Mouse (Mus musculus) heart, postnatal 36 days (tissue): ENCODE data around the gene 4921501E09Rik. TPM values are rescaled to one million over a fixed set of nuclear protein-coding genes. Genes with fewer than 3 reads are reported as not detected.
"Not testable (repeated sequence)": the region's sequence is repeated elsewhere in the genome, so short reads cannot be mapped to it uniquely, and the experiment has no call there.

Experiments used
- DNase-seq, 2 experiments: peaks; one replicate each; pipeline ENCODE4 v3.0.0; 2021 to 2022
- intact Hi-C: fragments of 180-260 bp; cut with DNase I; formaldehyde crosslinking; loops from one replicate; pipeline ENCODE4 v1.15.1; 2025
- total RNA-seq, 2 experiments: library from RNA; stranded (reverse); gene quantifications; 2 replicates each; pipeline ENCODE4 v1.2.3; 2021

Gene 4921501E09Rik
- not detected for total RNA-seq

GRCm38 (mm10) chr17:33067958-33068357 lies at the start of gene 4921501E09Rik:
Gene 4921501E09Rik (minus strand): TSS chr17:33068058.
- DNase-seq = no peak
- intact Hi-C loops = no loop called here

GRCm38 (mm10) chr17:33097396-33097795 lies 29.5 kb upstream of the 4921501E09Rik start:
- DNase-seq = no peak
- intact Hi-C loops = loop anchor here (10.0 kb wide), 1 partner anchor 297 kb away; the partner anchor contains the start of gene Zfp101

- intact Hi-C loops = loop anchor here (2.0 to 10.0 kb wide), 3 partner anchors 100 to 302 kb away; partner anchors contain the start of genes Zfp101, Zfp870 and Zfp952
Observed at GRCm38 (mm10) chr17:33092391-33093193, 24.7 kb upstream of the 4921501E09Rik start.

GRCm38 (mm10) chr17:33091630-33092029 lies 23.8 kb upstream of the 4921501E09Rik start:
- DNase-seq = no peak
- intact Hi-C loops = loop anchor here (2.0 to 10.0 kb wide), 3 partner anchors 99 to 303 kb away; partner anchors contain the start of genes Zfp101, Zfp870 and Zfp952

More at GRCm38 (mm10) chr17:33092391-33093193, 24.7 kb upstream of the 4921501E09Rik start:
- peak; percentile 81 to 85 for DNase-seq

- peak; percentile 95 for DNase-seq
- intact Hi-C loops = no loop called here
Observed at GRCm38 (mm10) chr17:33089220-33089949, 21.5 kb upstream of the 4921501E09Rik start, which contains the start of gene Zfp563. Gene Zfp563 (plus strand): TSS chr17:33089310.

- no peak for DNase-seq
Observed at GRCm38 (mm10) chr17:33063001-33063400, 4.9 kb downstream of the 4921501E09Rik start.

GRCm38 (mm10) chr17:33058791-33059190 lies 9.1 kb downstream of the 4921501E09Rik start:
- intact Hi-C loops = no loop called here
- DNase-seq = no peak

More at GRCm38 (mm10) chr17:33063001-33063400, 4.9 kb downstream of the 4921501E09Rik start:
- intact Hi-C loops = no loop called here

- peak; percentile 68 to 77 for DNase-seq
Observed at GRCm38 (mm10) chr17:33032900-33033891, 34.7 kb downstream of the 4921501E09Rik start, which contains the start of gene Zfp763. Gene Zfp763 (minus strand): TSS chr17:33033402.

GRCm38 (mm10) chr17:33032376-33032775 lies 35.5 kb downstream of the 4921501E09Rik start:
- DNase-seq = no peak
- intact Hi-C loops = no loop called here

More at GRCm38 (mm10) chr17:33032900-33033891, 34.7 kb downstream of the 4921501E09Rik start, which contains the start of gene Zfp763:
- intact Hi-C loops = no loop called here

GRCm38 (mm10) chr17:33020434-33020833 lies 47.4 kb downstream of the 4921501E09Rik start:
- intact Hi-C loops, DNase-seq: not testable (repeated sequence)

Other genes with a start within 250 kb of the 4921501E09Rik start
- gene Zfp799, start 237.8 kb downstream of the 4921501E09Rik start, total RNA-seq = 10 to 100 TPM in 1 of 2 experiments, 1 to 10 TPM in 1; 9.3 to 12.4 TPM
- gene Zfp870, start 176.4 kb downstream of the 4921501E09Rik start, total RNA-seq = 1 to 10 TPM; 6.5 to 9.9 TPM
- gene Cyp4f14, start 150.7 kb downstream of the 4921501E09Rik start, total RNA-seq = not detected
- gene Cyp4f13, start 120.7 kb downstream of the 4921501E09Rik start, total RNA-seq = 10 to 100 TPM; 12.5 to 15.2 TPM
- gene Zfp472, start 102.2 kb downstream of the 4921501E09Rik start, total RNA-seq = 1 to 10 TPM; 1.7 to 2.4 TPM
- 1 to 10 TPM; 5.9 to 7.1 TPM for gene Zfp952, start 74.9 kb downstream of the 4921501E09Rik start, total RNA-seq
- 1 to 10 TPM; 4.1 to 5.3 TPM for gene Zfp763, start 34.7 kb downstream of the 4921501E09Rik start, total RNA-seq
- gene Zfp563, start 21.3 kb upstream of the 4921501E09Rik start, total RNA-seq = 1 to 10 TPM; 5.9 to 7.9 TPM
- under 1 TPM in 1 of 2 experiments, not detected in 1; 0.14 TPM for gene Morc2b, start 71.6 kb upstream of the 4921501E09Rik start, total RNA-seq
- not detected for gene Olfr55, start 100.4 kb upstream of the 4921501E09Rik start, total RNA-seq
- gene Olfr239, start 123.2 kb upstream of the 4921501E09Rik start, total RNA-seq = not detected
- under 1 TPM; 0.05 to 0.11 TPM for gene Olfr1564, start 153.6 kb upstream of the 4921501E09Rik start, total RNA-seq
- 1 to 10 TPM; 8.8 to 9.6 TPM for gene Zfp955a, start 187.1 kb upstream of the 4921501E09Rik start, total RNA-seq
- not detected for gene Olfr63, start 196.6 kb upstream of the 4921501E09Rik start, total RNA-seq
- gene Zfp955b, start 221.5 kb upstream of the 4921501E09Rik start, total RNA-seq = 10 to 100 TPM; 11.8 to 13.3 TPM